Mouse (Mus musculus): ENCODE results near the gene Pafah2.

- TF ChIP-seq CTCF (IDR thresholded peaks at IDR 0.05; ENCODE audit: insufficient read depth, low read depth, low read length) (no peak), POLR2A (IDR thresholded peaks at IDR 0.05; ENCODE audit: insufficient read depth, low read depth, low read length) (no peak)
Observed at GRCm38 (mm10) chr4:134403721-134404120, 7.6 kb downstream of the Pafah2 start.

All from olfactory bulb, adult 2 months (tissue).